Mouse (Mus musculus) kidney, adult 2 months (tissue): ENCODE data around the gene Unk.

ENCODE experiments used
- CTCF ChIP-seq: fragments of 200-500 bp; conservative IDR thresholded peaks from 2 replicates; pipeline ENCODE4 v1.5.1; 2011; ENCODE audit warnings: low read depth, mild to moderate bottlenecking, control low read depth, low read length, moderate library complexity, mixed read lengths; ENCODE audit not compliant: insufficient read depth, insufficient read length
- POLR2A ChIP-seq: fragments of 200-500 bp; IDR thresholded peaks from one replicate; pipeline ENCODE4 v1.6.1; 2011; ENCODE audit warnings: low read depth, low read length, control low read depth

GRCm38 (mm10) chr11:116078676-116079320, 48.7 kb downstream of the Unk start:
- TF ChIP-seq POLR2A (no peak), CTCF (no peak)
